Mouse (Mus musculus): ENCODE data around the gene Ttc22. TPM values are rescaled to one million over a fixed set of nuclear protein-coding genes. Genes with fewer than 3 reads are reported as not detected.

Ttc22 gene
- total and polyA plus RNA-seq, 3 experiments, result 0.04 TPM; not detected in 2

DNA sequence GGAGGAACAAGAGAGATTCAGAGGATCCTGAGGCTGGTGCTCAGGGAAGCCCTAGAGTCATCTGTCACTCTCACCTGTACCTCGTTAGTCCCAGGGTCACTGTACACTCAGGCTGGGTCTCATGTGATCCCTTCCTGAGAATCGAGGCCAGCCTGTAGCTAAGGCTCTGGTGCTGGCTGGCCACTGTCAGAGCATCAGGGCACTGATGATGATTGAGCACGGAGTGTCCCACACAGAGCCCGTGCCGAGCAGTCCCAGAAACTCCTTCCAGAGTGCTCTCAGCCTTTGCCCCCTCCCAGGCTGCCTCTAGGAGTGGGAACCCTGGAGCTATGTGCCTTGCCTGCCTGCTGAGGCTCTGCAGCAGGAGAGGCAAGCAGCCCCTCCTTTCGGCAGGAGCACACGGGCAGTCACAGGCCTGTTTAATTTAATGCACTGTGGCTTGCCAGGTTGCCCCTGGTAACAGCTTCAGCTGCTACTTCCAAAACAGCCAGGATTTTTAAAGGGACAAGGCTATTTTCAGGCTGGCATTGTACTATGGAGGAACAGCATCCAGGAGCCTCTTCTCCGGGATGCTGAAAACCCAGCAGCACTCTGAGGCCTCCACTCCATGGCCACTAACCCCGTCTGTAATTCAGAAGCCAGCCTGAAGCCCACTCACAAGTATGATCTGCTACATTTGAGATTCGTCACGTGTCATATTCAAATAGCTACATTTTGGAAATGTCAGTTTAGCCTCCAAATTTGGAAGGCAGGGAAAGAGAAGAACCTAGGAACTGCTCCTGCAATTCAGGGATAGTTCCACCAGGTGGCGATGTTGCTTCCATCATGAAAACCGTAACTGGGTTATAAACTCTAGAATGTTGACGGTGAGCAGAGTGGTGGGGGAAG lies 8.3 kb downstream of the Ttc22 start:
- Histone ChIP-seq H3K27me3 (ENCODE audit: control insufficient read depth in 1 of 2, insufficient read depth in 2 of 2, low read length in 2 of 2) (peaks cover 10 to 16% of the 10 kb centered on the region in 2 experiments), H3K9me3 (replicated peaks; ENCODE audit: insufficient read depth, low read length) (no peaks in the 10 kb centered on the region), H3K4me1 (ENCODE audit: control insufficient read depth in 1 of 2, insufficient read depth in 2 of 2, low read length in 2 of 2) (no peaks in the 10 kb centered on the region), H3K79me2 (ENCODE audit: control insufficient read depth, insufficient read depth, low read length, poor library complexity) (no peaks in the 10 kb centered on the region), H3K4me3 (ENCODE audit: control insufficient read depth in 1 of 2, insufficient read depth in 1 of 2, low read depth in 2 of 2, low read length in 2 of 2) (no peak overlapping the region), H3K9ac (ENCODE audit: control insufficient read depth, low read depth, low read length, poor library complexity, severe bottlenecking) (no peak overlapping the region), H3K36me3 (ENCODE audit: control insufficient read depth in 1 of 2, insufficient read depth in 2 of 2, low read length in 2 of 2) (no peaks in the 10 kb centered on the region), H3K27ac (ENCODE audit: control insufficient read depth, low read depth, low read length) (no peak overlapping the region)
- TF ChIP-seq CTCF (IDR thresholded peaks at IDR 0.05 in 2 of 3, conservative IDR thresholded peaks at IDR 0.05 in 1 of 3; ENCODE audit: control insufficient read depth in 1 of 3, insufficient read depth in 1 of 3, low read depth in 2 of 3, low read length in 3 of 3, poor library complexity in 1 of 3, severe bottlenecking in 1 of 3) (peak; percentile 59 to 80 (median 70)), POLR2AphosphoS5 (IDR thresholded peaks at IDR 0.05; ENCODE audit: borderline replicate concordance, low read depth, low read length) (no peak), RAD21 (IDR thresholded peaks at IDR 0.05; ENCODE audit: low read depth, low read length) (peak; percentile 65), ZC3H11A (IDR thresholded peaks at IDR 0.05; ENCODE audit: low read depth, low read length) (peak; percentile 58), SMC3 (IDR thresholded peaks at IDR 0.05; ENCODE audit: low read depth, low read length) (peak; percentile 82)
- DNase-seq (ENCODE audit: low read depth, low spot score), result peak; percentile 71

DNA sequence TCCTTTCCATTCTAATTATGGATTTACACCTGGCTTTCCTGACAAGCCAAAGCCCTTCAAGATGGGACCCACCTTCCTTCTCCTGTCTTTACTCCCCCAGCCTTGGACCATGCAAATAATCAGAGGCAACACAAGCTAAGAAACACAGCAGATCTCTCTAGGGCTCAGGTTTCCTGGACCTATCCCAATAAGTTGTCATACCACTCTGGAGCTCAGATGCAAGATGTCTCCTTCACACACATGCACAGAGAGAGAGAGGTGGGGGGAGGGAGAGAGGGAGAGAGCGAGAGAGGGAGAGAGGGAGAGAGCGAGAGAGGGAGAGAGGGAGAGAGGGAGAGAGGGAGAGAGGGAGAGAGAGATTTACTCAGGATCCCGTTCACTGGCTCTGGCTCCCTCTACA lies 10.1 kb downstream of the Ttc22 start:
- no peak overlapping the region for H3K27ac ChIP-seq (ENCODE audit: control insufficient read depth, low read depth, low read length)
- no peaks in the 10 kb centered on the region for H3K4me1 ChIP-seq (ENCODE audit: control insufficient read depth in 1 of 2, insufficient read depth in 2 of 2, low read length in 2 of 2)
- H3K79me2 ChIP-seq (ENCODE audit: control insufficient read depth, insufficient read depth, low read length, poor library complexity), result no peaks in the 10 kb centered on the region
- no peaks in the 10 kb centered on the region for H3K36me3 ChIP-seq (ENCODE audit: control insufficient read depth in 1 of 2, insufficient read depth in 2 of 2, low read length in 2 of 2)
- H3K27me3 ChIP-seq (ENCODE audit: control insufficient read depth in 1 of 2, insufficient read depth in 2 of 2, low read length in 2 of 2), result peaks cover 10 to 25% of the 10 kb centered on the region in 2 experiments
- H3K9ac ChIP-seq (ENCODE audit: control insufficient read depth, low read depth, low read length, poor library complexity, severe bottlenecking), result no peak overlapping the region
- no peak overlapping the region for H3K4me3 ChIP-seq (ENCODE audit: control insufficient read depth in 1 of 2, insufficient read depth in 1 of 2, low read depth in 2 of 2, low read length in 2 of 2)
- no peak for TF ChIP-seq KAT2A (conservative IDR thresholded peaks at IDR 0.05; ENCODE audit: low read depth, low read length)
- no peaks in the 10 kb centered on the region for H3K9me3 ChIP-seq (replicated peaks; ENCODE audit: insufficient read depth, low read length)
- DNase-seq (ENCODE audit: low read depth, low spot score), result no peak

- no peak overlapping the region for H3K9ac ChIP-seq (ENCODE audit: control insufficient read depth, low read depth, low read length, poor library complexity, severe bottlenecking)
- no peak for DNase-seq (ENCODE audit: low read depth, low spot score)
- H3K9me3 ChIP-seq (replicated peaks; ENCODE audit: insufficient read depth, low read length), result no peaks in the 10 kb centered on the region
- H3K27me3 ChIP-seq (ENCODE audit: control insufficient read depth in 1 of 2, insufficient read depth in 2 of 2, low read length in 2 of 2), result peaks cover 10 to 24% of the 10 kb centered on the region in 2 experiments
- no peaks in the 10 kb centered on the region for H3K79me2 ChIP-seq (ENCODE audit: control insufficient read depth, insufficient read depth, low read length, poor library complexity)
- H3K4me1 ChIP-seq (ENCODE audit: control insufficient read depth in 1 of 2, insufficient read depth in 2 of 2, low read length in 2 of 2), result no peaks in the 10 kb centered on the region
- TF ChIP-seq MEF2A (IDR thresholded peaks at IDR 0.05; ENCODE audit: extremely low read depth, insufficient replicate concordance, low read depth, low read length, poor library complexity, severe bottlenecking) (no peak), ZC3H11A (IDR thresholded peaks at IDR 0.05; ENCODE audit: low read depth, low read length) (no peak), POLR2AphosphoS2 (IDR thresholded peaks at IDR 0.05; ENCODE audit: low read length) (no peak), TBP (IDR thresholded peaks at IDR 0.05; ENCODE audit: low read depth, low read length) (no peak), USF1 (IDR thresholded peaks at IDR 0.05; ENCODE audit: low read depth, low read length) (no peak), KAT2A (conservative IDR thresholded peaks at IDR 0.05; ENCODE audit: low read depth, low read length) (no peak)
- no peak overlapping the region for H3K27ac ChIP-seq (ENCODE audit: control insufficient read depth, low read depth, low read length)
- no peak overlapping the region for H3K4me3 ChIP-seq (ENCODE audit: control insufficient read depth in 1 of 2, insufficient read depth in 1 of 2, low read depth in 2 of 2, low read length in 2 of 2)
- H3K36me3 ChIP-seq (ENCODE audit: control insufficient read depth in 1 of 2, insufficient read depth in 2 of 2, low read length in 2 of 2), result no peaks in the 10 kb centered on the region
Measured at GRCm38 (mm10) chr4:106633281-106634085, 11.3 kb downstream of the Ttc22 start.

Measured in MEL (cell line).